Mouse (Mus musculus) testis, postnatal 10 days (tissue): ENCODE data around the gene Trpd52l3.
A peak's percentile ranks its signal among the peaks of the same experiment; 100 is the strongest.

Source experiments
- DNase-seq: peaks from one replicate; pipeline ENCODE4 v3.0.0; 2021; ENCODE audit warnings: low spot score

Trpd52l3 gene

GRCm38 (mm10) chr19:30029894-30030635 is 26.5 kb downstream of the Trpd52l3 start, which contains the start of gene Uhrf2:
Gene Uhrf2, plus strand, starts transcription at chr19:30030513.
- DNase-seq = peak; percentile 98

GRCm38 (mm10) chr19:30030636-30031467 is 27.3 kb downstream of the Trpd52l3 start:
- peak; percentile 62 for DNase-seq

- no peak for DNase-seq
Observed at GRCm38 (mm10) chr19:30031468-30031931, 27.9 kb downstream of the Trpd52l3 start.

GRCm38 (mm10) chr19:30032206-30032605 is 28.6 kb downstream of the Trpd52l3 start:
- no peak for DNase-seq

- no peak for DNase-seq
Observed at GRCm38 (mm10) chr19:30035361-30035760, 31.8 kb downstream of the Trpd52l3 start.

- no peak for DNase-seq
Observed at GRCm38 (mm10) chr19:30043691-30044090, 40.1 kb downstream of the Trpd52l3 start.

GRCm38 (mm10) chr19:30044630-30045029 is 41.0 kb downstream of the Trpd52l3 start:
- no peak for DNase-seq

- no peak for DNase-seq
Observed at GRCm38 (mm10) chr19:30045857-30046256, 42.3 kb downstream of the Trpd52l3 start.

GRCm38 (mm10) chr19:30050584-30050983 is 47.0 kb downstream of the Trpd52l3 start:
- no peak for DNase-seq

GRCm38 (mm10) chr19:30051479-30051878 is 47.9 kb downstream of the Trpd52l3 start:
- no peak for DNase-seq

GRCm38 (mm10) chr19:30054218-30054617 is 50.6 kb downstream of the Trpd52l3 start:
- DNase-seq = no peak
